Mouse (Mus musculus) urinary bladder, postnatal 25 days (tissue): ENCODE measurements around the gene Olfr287.

Experiments used
- DNase-seq: peaks from one replicate; pipeline ENCODE4 v3.0.0; 2022; ENCODE audit warnings: low spot score

Gene Olfr287

GRCm38 (mm10) chr15:98167645-98168621 is 52.9 kb downstream of the Olfr287 start:
- peak; percentile 68 for DNase-seq

GRCm38 (mm10) chr15:98166963-98167644 is 53.8 kb downstream of the Olfr287 start, which contains the start of gene Ccdc184:
Ccdc184 (plus strand) TSS chr15:98167158.
- DNase-seq, result no peak

GRCm38 (mm10) chr15:98165525-98165924 is 55.3 kb downstream of the Olfr287 start, which contains the start of gene Asb8:
Asb8 (minus strand) TSS chr15:98165625.
- no peak for DNase-seq

GRCm38 (mm10) chr15:98162561-98162960 is 58.3 kb downstream of the Olfr287 start:
- no peak for DNase-seq

GRCm38 (mm10) chr15:98161026-98161805 is 59.6 kb downstream of the Olfr287 start:
- no peak for DNase-seq

GRCm38 (mm10) chr15:98157253-98157652 is 63.6 kb downstream of the Olfr287 start:
- no peak for DNase-seq
